Mouse (Mus musculus): ENCODE results near the gene Tubgcp5.

Gene Tubgcp5

DNA sequence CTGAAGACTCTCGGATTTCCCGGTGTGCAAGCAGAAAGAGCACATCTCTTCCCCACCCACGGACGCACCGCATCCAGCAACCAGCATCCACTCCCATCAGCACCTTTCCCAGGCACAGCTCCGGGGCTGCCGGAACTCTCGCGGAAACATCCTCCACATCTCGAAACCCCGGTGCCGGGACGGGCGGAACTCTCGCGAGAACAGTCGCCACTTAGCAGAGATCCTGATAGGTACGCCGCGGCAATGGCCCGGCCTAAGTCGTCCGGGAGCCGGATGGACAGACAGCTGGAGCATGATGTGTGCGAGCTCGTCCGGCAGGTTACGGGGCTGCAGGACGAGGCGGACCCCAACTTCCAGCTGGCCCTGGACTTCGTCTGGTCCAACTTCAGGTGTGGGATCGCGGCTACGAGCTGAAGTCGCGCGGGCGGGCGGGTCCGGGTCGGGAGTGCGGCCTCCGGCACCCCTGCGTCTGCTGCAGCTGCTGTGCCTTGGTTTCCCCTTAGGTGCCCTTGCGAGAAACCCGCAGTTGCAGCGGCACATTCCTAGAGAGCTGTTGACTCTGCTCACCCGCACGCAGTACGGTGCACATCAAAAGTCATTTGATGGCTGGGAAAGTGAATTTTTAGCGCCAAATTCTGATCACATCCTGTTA is at the start of gene Tubgcp5:
Tubgcp5 (plus strand) TSS at position 203 of the 652 bp plus-strand sequence.
- peak; percentile 97 to 98 for DNase-seq (ENCODE audit: inconsistent age in 2 of 2, low spot score in 1 of 2)

DNA sequence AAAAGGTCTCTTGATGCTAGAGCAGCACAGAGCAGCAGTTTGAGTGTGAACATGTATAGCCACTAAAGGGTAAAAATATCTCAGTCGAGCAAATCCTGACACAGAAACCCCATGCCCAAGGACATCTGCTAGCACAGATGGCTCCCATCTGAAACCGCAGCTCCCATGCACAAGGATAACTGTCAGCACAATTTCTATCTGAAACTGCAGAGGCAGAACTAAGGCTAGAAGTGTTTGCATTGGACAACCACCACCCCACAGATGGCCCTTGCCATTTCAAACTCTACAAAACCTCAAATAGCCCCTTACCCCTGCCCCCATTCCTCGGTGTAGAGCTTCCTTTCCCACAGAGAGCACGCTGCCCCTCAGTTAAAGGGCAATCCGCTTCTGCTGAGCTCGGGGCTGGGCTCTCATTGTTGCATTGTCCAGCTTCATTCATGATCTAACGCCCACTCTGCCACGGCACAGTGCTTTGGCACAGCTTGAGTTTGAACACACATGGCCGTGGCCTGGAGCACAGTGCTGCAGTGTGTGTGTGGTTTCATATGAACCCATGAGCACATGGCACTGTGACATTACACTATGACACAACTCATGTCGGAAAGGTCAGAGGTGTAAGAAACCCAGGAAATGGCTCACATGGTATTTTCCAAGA is 49.3 kb upstream of the Tubgcp5 start:
- DNase-seq (ENCODE audit: inconsistent age in 2 of 2, low spot score in 1 of 2): peak; percentile 30 to 45

DNA sequence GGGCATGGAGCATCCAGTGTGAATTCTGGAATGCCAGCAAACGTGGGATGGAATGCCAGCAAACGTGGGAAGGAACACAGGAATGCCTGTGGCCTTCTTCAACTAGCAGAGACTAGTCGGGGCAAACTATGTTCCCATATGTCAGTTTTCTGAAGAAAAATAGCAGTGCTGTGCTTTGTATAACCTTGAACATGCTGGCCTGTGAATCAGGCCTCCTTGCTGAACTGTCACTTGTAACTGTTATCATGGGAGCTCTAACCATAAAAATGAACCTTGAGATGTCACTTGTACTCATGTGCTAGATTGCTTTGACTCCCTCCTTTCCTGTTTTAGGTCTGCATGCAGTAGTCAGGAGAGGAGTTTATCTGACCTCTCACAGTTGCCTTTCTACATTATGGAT is 43.1 kb upstream of the Tubgcp5 start:
- DNase-seq (ENCODE audit: inconsistent age in 2 of 2, low spot score in 1 of 2): peak; percentile 51 to 66

DNA sequence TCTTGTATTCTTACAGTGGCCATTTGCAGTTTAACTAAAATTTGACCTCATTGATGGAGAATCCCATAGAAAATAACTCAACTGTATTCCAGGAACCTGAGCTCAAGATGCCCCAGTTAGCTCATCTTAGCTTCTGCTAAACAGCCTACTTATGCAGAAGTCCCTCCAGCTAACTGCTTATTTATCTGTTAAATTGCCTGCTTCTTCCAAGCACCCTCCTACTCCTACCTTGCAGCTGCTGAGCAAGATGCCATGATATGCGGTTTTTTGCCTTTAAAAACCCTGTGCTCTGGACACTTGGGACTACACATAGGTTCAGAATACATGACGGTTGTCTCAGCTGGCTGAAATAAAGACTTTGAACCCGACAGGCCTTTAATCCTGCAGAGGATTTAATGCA is 34.6 kb upstream of the Tubgcp5 start:
- DNase-seq (ENCODE audit: inconsistent age in 2 of 2, low spot score in 1 of 2): no peak

DNA sequence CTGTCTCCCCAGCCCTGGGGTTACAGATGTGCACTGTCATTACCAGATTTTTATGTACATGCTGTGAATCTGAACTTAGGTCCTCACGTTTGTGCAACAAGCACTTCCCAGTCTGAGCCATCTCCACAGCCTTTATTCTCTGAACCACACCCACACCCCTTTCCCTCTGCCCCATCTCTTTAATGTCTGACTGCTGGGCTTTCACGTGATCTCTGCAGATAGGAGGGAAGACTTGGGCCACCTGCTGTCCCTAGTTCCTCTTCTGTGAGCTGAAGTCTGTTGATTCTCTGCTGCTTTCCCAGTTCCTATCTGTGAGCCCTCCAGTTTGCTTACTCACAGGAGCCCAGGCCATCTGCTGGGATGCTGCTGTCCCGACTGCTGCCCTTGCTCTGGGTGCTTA is 26.0 kb upstream of the Tubgcp5 start, which contains the start of gene Siglech:
Siglech (plus strand) TSS at position 253 of the 400 bp plus-strand sequence.
- DNase-seq (ENCODE audit: inconsistent age in 2 of 2, low spot score in 1 of 2): no peak

DNA sequence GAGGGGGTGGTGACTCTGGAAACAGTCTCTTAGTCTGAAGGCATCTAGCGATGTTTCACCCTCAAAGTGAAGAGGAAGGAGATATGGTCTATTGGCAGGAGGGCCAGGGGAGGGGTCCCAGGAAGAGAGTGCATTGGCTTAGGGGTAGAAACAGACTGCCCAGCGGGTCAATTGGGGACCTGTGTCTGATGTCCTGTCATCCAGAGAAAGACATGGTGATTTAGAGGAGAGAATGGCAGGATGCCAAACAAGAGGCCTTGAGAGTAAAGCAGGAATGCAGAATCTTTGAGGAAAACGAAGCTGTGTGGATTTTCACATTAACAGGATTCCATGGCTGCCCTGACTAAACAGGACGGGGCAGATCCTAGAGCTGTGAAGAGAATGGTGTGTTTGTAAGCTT is 13.9 kb upstream of the Tubgcp5 start:
- DNase-seq (ENCODE audit: inconsistent age in 2 of 2, low spot score in 1 of 2): peak in 1 of 2 experiments; percentile 63

DNA sequence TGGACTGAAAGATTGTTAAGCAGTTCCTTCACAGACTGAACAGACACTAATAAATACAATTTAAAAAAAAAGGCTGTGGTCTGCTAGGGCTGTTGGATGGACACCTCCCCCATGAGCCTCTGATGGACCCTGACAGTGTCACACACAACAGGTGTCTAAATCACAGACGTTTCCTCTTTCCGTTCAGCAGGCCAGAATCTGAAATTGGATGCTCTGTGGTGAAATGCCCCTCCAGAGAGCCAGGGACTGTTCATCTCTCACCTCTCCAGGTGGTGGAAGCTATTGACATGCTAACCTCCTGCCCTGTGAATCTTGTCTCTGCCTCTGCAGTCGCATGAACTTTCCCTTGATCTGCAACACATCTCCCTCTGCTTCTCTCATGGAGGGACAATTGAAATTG is 11.5 kb upstream of the Tubgcp5 start:
- no peak for DNase-seq (ENCODE audit: inconsistent age in 2 of 2, low spot score in 1 of 2)

DNA sequence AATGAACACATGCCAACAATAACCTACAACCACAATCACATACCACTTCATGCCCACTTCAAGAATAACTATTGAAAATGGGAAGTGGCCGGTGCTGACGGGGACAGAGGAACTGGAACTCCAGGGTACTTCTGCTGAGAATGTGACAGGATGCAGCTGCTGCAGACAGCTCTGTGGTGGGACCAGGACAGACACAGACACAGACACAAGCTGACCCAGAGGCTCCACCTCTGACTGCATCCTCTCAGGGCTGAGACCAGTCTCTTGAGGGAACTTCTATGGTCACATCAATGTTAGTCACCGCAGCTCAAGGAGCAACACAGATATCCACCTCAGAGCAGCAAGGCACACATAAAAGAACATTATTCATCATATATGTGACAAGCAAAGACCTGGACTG is 9.4 kb upstream of the Tubgcp5 start:
- peak in 1 of 2 experiments; percentile 38 for DNase-seq (ENCODE audit: inconsistent age in 2 of 2, low spot score in 1 of 2)

DNA sequence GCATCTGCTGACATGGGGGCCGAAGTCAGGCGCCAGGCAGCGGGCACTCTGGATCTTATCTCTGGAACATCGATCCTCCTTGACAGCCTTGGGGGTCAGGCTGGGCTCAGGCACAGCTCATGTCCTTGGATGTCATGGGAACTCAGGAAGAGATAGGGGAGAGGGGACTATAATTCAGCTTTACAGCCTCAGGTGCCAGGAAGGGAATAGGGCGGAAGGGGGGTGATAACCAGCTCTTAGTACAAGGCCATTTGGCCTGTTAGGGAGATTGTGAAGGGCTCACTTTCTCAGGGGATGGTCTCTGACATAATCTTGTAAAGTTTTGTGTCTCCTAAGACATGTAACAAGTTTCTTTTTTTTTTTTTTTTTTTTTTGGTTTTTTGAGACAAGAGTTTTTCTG is 3.4 kb upstream of the Tubgcp5 start:
- DNase-seq (ENCODE audit: inconsistent age in 2 of 2, low spot score in 1 of 2): peak; percentile 66 to 82

DNA sequence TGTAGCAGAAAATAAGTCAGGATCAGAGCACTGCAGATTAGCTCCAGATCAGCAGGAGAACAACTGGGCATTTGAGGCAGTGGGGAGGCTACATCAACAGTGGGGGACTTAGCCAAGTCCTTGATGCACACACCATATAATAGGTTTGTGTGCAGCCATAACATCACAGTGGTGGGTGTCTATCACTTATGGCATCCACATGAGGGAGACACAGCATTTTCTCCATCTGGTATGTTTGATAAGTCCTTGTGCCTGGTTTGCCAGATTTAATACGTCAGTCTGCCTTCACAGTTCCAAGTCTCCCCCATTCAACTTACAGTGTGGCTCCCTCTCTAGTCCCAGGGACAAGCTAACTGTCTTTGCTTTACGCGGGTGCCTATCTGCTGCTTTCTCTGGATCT is 1.7 kb upstream of the Tubgcp5 start:
- no peak for DNase-seq (ENCODE audit: inconsistent age in 2 of 2, low spot score in 1 of 2)

DNA sequence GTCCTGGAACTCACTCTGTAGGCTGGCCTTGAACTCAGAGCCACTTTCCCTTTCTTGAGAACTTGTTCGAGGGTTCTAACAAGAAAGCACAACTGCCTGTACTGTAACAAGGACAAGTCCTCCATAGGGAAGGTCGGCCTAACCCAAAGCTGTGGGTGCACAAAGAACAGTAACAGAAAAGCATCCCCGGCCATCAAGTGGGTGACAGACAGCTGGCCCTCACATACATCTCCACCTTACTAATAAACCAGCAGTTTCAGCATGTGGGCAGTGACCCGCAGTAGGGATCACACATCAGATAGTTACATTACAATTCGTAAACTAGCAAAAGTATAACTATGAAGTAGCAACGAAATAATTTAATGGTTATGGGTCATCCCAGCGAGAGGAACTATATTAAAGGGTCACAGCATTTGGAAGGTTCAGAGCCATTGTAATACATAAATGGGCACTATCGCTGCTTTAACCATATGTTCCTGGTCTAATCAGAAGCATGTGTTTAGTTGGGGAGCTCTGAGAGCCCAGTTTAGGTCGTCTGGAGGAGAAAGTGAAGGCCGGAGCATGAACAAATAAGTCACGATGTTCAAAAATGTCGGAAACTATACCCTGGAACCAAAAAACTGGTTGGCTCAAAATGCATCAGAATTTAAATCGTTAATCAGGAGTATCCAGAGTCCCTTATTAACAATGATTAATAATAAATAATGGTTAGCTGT is 560 bp upstream of the Tubgcp5 start:
- peak in 1 of 2 experiments; percentile 35 for DNase-seq (ENCODE audit: inconsistent age in 2 of 2, low spot score in 1 of 2)

DNA sequence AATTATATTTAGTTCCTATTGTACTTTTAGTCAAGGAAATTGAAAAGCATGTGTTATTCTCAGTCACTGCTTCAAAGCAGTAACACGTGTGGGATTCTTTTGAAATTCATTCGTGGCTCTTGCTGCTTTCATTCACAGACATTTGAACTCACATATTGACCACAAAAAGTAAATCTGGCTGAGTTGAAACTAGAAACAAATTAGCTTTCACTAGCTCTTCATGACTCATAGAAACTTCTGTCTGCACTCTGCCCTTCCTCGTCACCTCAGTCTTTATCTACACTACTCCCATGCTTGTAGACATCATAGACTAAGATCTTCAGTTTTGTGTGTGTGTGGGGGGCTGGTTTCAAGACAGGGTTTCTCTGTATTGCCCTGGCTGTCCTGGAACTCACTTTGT is 6.0 kb downstream of the Tubgcp5 start:
- DNase-seq (ENCODE audit: inconsistent age in 2 of 2, low spot score in 1 of 2): no peak

DNA sequence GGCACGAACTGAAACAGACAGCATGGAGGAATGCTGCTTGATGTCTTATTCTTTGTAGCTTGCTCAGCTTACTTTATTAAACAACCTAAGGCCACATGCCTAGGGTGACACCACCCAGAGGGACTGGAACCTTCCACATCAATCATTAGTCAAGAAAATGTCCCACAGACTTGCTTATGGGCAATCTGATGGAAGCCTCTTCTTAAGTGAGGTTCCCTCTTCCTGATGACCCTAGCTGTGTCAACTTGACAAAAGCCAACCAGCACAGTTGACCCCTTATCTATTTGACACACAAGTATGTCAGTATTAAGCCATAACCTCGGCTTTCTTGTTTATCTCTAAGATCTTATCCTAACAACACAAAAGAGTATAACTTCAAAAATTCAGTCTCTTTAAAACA is 16.0 kb downstream of the Tubgcp5 start:
- no peak for DNase-seq (ENCODE audit: inconsistent age in 2 of 2, low spot score in 1 of 2)

DNA sequence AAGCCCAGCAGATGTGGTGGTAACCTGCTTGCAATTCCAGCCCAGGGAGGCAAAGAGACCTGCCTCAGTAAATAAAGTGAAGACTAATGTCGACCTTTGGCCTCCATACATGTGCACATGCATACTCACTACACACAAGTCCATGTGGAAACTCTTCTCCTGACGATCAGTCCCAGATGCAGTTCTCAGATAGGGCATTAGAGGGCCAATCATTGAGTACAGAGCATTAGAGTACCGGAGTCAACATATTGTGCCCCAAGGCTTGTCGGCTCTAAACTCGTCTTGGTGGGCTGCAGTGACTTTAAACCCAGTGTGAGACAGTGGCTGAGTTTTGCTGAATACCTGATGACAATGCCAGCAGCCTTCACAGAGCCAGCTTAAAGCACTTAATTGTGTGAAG is 30.5 kb downstream of the Tubgcp5 start:
- DNase-seq (ENCODE audit: inconsistent age in 2 of 2, low spot score in 1 of 2): no peak

DNA sequence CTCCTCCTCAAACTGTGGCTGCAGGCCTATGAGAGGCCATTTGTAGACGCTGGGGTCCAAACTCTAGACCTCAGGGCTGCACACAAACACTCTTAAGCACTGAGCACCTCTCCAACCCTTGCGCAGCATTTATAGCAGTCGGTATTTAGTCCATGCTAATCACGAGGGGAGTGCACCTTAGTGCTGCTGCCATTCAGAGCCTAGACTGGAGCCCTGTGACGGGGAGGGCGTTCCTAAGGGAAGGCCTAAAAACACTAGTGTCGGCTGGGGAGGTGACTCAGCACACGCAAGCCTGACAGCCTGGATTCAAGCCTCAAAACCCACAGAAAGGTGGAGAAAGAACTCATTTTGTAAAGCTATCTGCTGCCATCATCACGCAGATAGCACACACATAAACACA is 33.6 kb downstream of the Tubgcp5 start:
- no peak for DNase-seq (ENCODE audit: inconsistent age in 2 of 2, low spot score in 1 of 2)

DNA sequence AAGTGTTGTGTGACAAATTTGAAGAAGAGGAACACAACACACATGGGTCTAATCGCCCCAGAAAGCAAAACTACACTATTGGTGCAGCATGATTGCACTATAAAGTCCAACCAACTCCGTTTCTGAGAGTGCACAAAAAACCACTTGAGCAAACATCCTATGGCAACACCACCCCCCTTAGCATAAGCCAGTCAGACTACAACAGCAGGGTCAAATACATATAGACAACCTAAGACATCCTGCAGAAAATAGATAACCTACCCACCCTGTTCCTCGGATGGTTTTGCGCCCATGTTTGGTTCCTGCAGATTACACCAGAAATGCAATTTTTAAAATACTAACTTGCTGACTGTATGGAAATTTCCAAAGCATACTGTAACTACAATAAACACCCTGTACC is 42.9 kb downstream of the Tubgcp5 start:
- no peak for DNase-seq (ENCODE audit: inconsistent age in 2 of 2, low spot score in 1 of 2)

DNA sequence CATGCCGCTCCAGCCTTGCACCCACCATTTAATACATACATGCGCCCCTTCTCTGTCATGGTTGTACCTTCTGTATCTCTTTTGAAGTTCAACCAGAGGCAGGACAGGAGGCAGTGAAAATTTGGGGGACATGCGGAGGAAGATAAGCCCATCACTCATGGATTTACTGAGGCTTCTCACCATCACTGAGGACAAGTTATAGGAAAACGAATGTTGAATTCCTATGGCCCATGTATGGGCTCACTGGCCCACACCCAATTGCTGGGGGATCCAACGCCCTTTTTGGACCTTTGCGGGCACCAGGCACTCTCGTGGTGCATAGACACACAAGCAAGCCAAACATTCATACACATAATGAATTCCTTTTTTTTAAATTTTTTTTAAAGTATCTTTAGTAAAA is 47.5 kb downstream of the Tubgcp5 start, which contains the start of gene Cyfip1:
Cyfip1 (plus strand) TSS at position 301 of the 400 bp plus-strand sequence.
- DNase-seq (ENCODE audit: inconsistent age in 2 of 2, low spot score in 1 of 2): no peak

DNA sequence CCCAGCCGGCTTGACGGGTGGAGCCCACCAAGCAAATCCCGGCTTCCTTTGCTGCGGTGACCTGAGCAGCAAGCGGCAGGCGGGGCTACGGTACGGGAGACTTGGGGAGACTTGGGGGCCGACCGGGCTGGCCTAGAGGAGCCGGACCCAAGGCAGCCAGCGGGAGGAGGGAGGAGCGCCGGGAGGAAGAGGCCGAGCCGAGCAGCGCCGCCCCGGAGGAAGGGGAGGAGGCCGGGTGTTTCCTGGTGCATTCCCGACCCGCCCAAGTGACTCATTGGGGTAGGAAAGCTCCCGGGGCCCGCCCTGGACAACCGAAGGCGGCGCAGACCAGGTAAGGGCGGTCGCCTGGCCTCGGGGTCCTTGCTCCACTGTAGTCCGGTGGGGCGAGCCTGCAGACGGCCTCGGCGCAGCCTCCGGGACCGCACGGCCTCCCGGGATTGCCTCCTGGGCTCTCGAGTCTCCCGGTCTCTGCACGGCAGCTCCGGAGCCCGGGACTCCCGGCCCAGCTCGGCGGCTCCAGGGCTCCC is 48.1 kb downstream of the Tubgcp5 start:
- DNase-seq (ENCODE audit: inconsistent age in 2 of 2, low spot score in 1 of 2): peak; percentile 95 to 97

DNA sequence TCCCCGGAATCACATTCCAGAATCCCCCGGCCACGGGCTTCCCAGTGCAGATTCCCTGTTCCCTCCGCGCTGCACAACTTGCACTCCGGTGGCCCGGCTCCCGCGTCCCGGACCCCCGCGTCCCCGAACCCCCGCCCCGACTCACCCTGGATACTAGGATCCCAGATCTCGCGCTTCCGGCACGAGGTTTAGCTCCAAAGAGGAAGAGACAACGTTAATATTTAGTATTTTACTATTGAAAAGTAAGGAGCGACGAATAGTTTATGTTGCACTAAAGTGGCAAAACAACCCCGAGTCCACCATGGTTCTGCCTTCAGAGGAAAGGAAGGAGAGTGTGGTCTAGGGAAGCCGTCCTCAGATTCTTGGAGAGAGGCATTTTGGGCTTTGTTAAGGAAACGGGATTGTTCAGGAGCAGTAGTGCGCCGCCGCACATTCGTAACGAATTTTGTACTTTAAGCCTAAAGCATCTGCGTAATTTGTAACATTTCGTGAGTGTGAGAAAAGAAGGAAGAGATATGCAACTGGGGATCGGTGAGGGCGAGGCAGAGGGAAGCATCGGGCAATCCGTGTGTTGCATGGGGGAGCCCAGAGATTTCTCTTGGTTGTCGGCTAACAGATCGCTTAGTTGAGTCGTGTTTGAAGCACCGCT is 48.7 kb downstream of the Tubgcp5 start:
- DNase-seq (ENCODE audit: inconsistent age in 2 of 2, low spot score in 1 of 2): peak in 1 of 2 experiments; percentile 32

DNA sequence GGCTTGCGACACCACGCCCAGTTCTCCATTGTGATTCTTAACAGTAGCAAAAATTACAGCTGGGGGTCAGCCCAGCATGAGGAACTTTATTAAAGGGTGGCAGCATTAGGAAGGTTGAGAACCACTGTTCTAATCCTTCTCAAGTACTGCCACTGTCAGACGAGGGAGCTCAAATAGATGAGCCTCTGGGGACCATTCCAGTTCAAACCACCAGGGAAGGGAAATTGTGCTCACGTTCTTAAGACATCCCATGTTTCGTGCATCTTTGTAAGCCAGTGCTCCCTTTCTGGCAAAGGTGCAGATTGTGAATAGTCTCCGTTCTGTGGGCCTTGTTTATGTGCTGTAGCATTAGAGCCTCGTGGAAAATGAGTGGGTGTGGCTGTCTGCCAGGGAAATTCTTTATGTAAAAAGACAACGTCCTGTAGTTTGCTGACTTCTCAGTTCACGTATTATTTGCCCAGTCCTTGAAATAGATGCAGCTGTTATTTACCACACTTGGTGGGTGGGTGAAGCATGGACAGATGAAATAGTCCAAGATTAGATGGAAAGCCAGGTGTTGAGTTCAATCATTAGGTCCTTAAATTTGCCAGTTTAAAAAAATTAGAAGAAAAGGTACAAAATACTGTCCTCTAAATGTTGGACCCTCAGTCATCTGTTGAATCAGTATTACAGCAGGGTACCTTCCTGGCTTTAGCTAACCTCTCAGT is 52.8 kb downstream of the Tubgcp5 start:
- DNase-seq (ENCODE audit: inconsistent age in 2 of 2, low spot score in 1 of 2): no peak

All from adrenal gland, adult (tissue).